Mouse (Mus musculus) Muller cell, postnatal 12 days (primary cell): Measurements from ENCODE around the gene Usp26.

Source experiments
- DNase-seq: peaks from one replicate; pipeline ENCODE4 v3.0.0-alpha.2; 2015; ENCODE audit errors: inconsistent ontology term

Gene Usp26

GRCm38 (mm10) chrX:51801133-51801532 is at the start of gene Usp26:
Gene Usp26 (minus strand): TSS chrX:51801233.
- DNase-seq = no peak

- DNase-seq = peak; percentile 58
These were observed 13.6 kb upstream of the Usp26 start for GRCm38 (mm10) chrX:51814466-51815247.

- no peak for DNase-seq
These were observed 33.6 kb downstream of the Usp26 start for GRCm38 (mm10) chrX:51767457-51767856.

GRCm38 (mm10) chrX:51736450-51736849 is 64.6 kb downstream of the Usp26 start:
- peak; percentile 0 for DNase-seq

GRCm38 (mm10) chrX:51714086-51714745 is 86.8 kb downstream of the Usp26 start:
- DNase-seq = peak; percentile 27

- DNase-seq = no peak
These were observed 88.0 kb downstream of the Usp26 start for GRCm38 (mm10) chrX:51712996-51713395.
